Mouse (Mus musculus) limb, embryonic 14.5 days (tissue): ENCODE results near the gene Rab6b. TPM values are rescaled to one million over a fixed set of nuclear protein-coding genes. Genes with fewer than 3 reads are reported as not detected.

ENCODE experiments used
- ATAC-seq: fragments of 200-750 bp; cut with Nextera tagmentation; 2 replicates; pipeline ENCODE4 v1.8.0; 2017; ENCODE audit warnings: low read depth, moderate number of reproducible peaks, moderate TSS enrichment; ENCODE audit not compliant: low FRiP score
- DNase-seq: peaks from one replicate; pipeline ENCODE4 v3.0.0-alpha.2; 2015; ENCODE audit warnings: low spot score
- H3K27ac ChIP-seq: fragments of 300-500 bp; sonication (generic); replicated peaks from 2 replicates; pipeline ENCODE4 v1.5.1; 2014; ENCODE audit warnings: low read depth, mild to moderate bottlenecking, low read length, moderate library complexity, mixed read lengths
- H3K27me3 ChIP-seq: fragments of 300-500 bp; sonication (generic); 2 replicates; pipeline ENCODE4 v1.6.1; 2014; ENCODE audit warnings: low read length, mixed read lengths; ENCODE audit not compliant: control insufficient read depth, insufficient read depth
- H3K36me3 ChIP-seq: fragments of 300-500 bp; sonication (generic); 2 replicates; pipeline ENCODE4 v1.6.1; 2014; ENCODE audit warnings: mild to moderate bottlenecking, low read length, moderate library complexity, mixed read lengths; ENCODE audit not compliant: control insufficient read depth, insufficient read depth
- H3K4me1 ChIP-seq: fragments of 300-500 bp; sonication (generic); 2 replicates; pipeline ENCODE4 v1.6.1; 2014; ENCODE audit warnings: antibody characterized with exemption, low read length, mixed read lengths; ENCODE audit not compliant: control insufficient read depth, insufficient read depth
- H3K4me2 ChIP-seq: fragments of 300-500 bp; sonication (generic); replicated peaks from 2 replicates; pipeline ENCODE4 v1.6.1; 2014; ENCODE audit warnings: low read depth, mild to moderate bottlenecking, low read length, moderate library complexity; ENCODE audit not compliant: severe bottlenecking
- H3K4me3 ChIP-seq: fragments of 300-500 bp; sonication (generic); replicated peaks from 2 replicates; pipeline ENCODE4 v1.5.1; 2014; ENCODE audit warnings: low read length
- H3K9ac ChIP-seq: fragments of 300-500 bp; sonication (generic); 2 replicates; pipeline ENCODE4 v1.6.1; 2014; ENCODE audit warnings: mild to moderate bottlenecking, low read depth, low read length, moderate library complexity; ENCODE audit not compliant: severe bottlenecking
- H3K9me3 ChIP-seq: fragments of 300-500 bp; sonication (generic); 2 replicates; pipeline ENCODE4 v1.6.1; 2016; ENCODE audit warnings: low read length; ENCODE audit not compliant: control insufficient read depth
- POLR2A ChIP-seq: fragments of 200-500 bp; IDR thresholded peaks from 2 replicates; pipeline ENCODE4 v1.8.0; 2012; ENCODE audit warnings: inconsistent platforms, mild to moderate bottlenecking, moderate library complexity, borderline replicate concordance; ENCODE audit not compliant: insufficient read depth, insufficient read length; ENCODE audit errors: extremely low read depth
- whole genome bisulfite sequencing: fragments of 180-500 bp; shearing (Covaris S2); extraction: QIAGEN DNeasy Blood & Tissue Kit; methylation state at CpG from one replicate; pipeline ENCODE4 v1.1.7; 2014; 5-methylcytosine and 5-hydroxymethylcytosine counted together
- polyA plus RNA-seq, 2 experiments: library from polyadenylated mRNA; depleted of rRNA in 1 of 2; stranded (reverse) in 1 of 2; unstranded in 1 of 2; fragments of >200 nt; fragmentation: Nextera tagmentation in 1 of 2; extraction: Ambion mirVana in 1 of 2; gene quantifications; 2 replicates each; pipeline versions ENCODE4 v1.2.1 to v1.2.3; 2012 to 2014

Gene Rab6b
- polyA plus RNA-seq, 2 experiments = 4.2 to 8.1 TPM

GRCm38 (mm10) chr9:103080211-103080610, 31.4 kb upstream of the Rab6b start:
- WGBS = 89% methylated on average over 3 of the region's 3 CpGs
- Histone ChIP-seq H3K4me2 (no peak overlapping the region), H3K36me3 (no peaks in the 10 kb centered on the region)

GRCm38 (mm10) chr9:103082246-103082975, 29.2 kb upstream of the Rab6b start:
- ATAC-seq (no peak), DNase-seq (no peak)
- Histone ChIP-seq H3K36me3 (no peaks in the 10 kb centered on the region), H3K4me2 (no peak overlapping the region), H3K9ac (no peak overlapping the region), H3K4me3 (no peak overlapping the region), H3K4me1 (no peaks in the 10 kb centered on the region), H3K9me3 (no peaks in the 10 kb centered on the region), H3K27me3 (no peaks in the 10 kb centered on the region), H3K27ac (no peak overlapping the region)
- no peak for TF ChIP-seq POLR2A
- 73% methylated on average over 8 of the region's 8 CpGs for WGBS

More at GRCm38 (mm10) chr9:103080211-103080610, 31.4 kb upstream of the Rab6b start:
- no peak overlapping the region for H3K9ac ChIP-seq
- DNase-seq (no peak), ATAC-seq (no peak)
- H3K4me1 ChIP-seq = no peaks in the 10 kb centered on the region
- no peak overlapping the region for H3K27ac ChIP-seq
- H3K4me3 ChIP-seq = no peak overlapping the region
- H3K27me3 ChIP-seq = no peaks in the 10 kb centered on the region
- H3K9me3 ChIP-seq = no peaks in the 10 kb centered on the region
- TF ChIP-seq POLR2A = no peak

GRCm38 (mm10) chr9:103083405-103083804, 28.2 kb upstream of the Rab6b start:
- Histone ChIP-seq H3K27me3 (no peaks in the 10 kb centered on the region), H3K9me3 (no peaks in the 10 kb centered on the region), H3K4me3 (no peak overlapping the region), H3K36me3 (no peaks in the 10 kb centered on the region), H3K4me1 (no peaks in the 10 kb centered on the region), H3K27ac (no peak overlapping the region), H3K4me2 (no peak overlapping the region), H3K9ac (no peak overlapping the region)
- no peak for ATAC-seq
- 68% methylated on average over 3 of the region's 3 CpGs for WGBS
- DNase-seq = no peak
- TF ChIP-seq POLR2A = no peak

GRCm38 (mm10) chr9:103086736-103087135, 24.9 kb upstream of the Rab6b start:
- Histone ChIP-seq H3K4me1 (peaks cover 3% of the 10 kb centered on the region; the same call in 1 of the 2 replicates), H3K4me2 (no peak overlapping the region), H3K27me3 (no peaks in the 10 kb centered on the region), H3K9ac (no peak overlapping the region), H3K9me3 (no peaks in the 10 kb centered on the region), H3K36me3 (no peaks in the 10 kb centered on the region), H3K4me3 (no peak overlapping the region), H3K27ac (no peak overlapping the region)
- ATAC-seq = no peak
- 94% methylated on average over 6 of the region's 6 CpGs for whole genome bisulfite sequencing
- no peak for DNase-seq
- TF ChIP-seq POLR2A = no peak

- Histone ChIP-seq H3K27ac (no peak overlapping the region), H3K36me3 (no peaks in the 10 kb centered on the region), H3K4me3 (no peak overlapping the region), H3K9me3 (no peaks in the 10 kb centered on the region), H3K27me3 (no peaks in the 10 kb centered on the region), H3K9ac (no peak overlapping the region), H3K4me2 (no peak overlapping the region), H3K4me1 (peaks cover 6% of the 10 kb centered on the region; the same call in 1 of the 2 replicates)
- WGBS = 44% methylated on average over 8 of the region's 8 CpGs
- TF ChIP-seq POLR2A = no peak
- ATAC-seq (no peak), DNase-seq (no peak)
Measured at GRCm38 (mm10) chr9:103087301-103087700, 24.3 kb upstream of the Rab6b start.
